Mouse (Mus musculus) midbrain, embryonic 12.5 days (tissue): ENCODE results near the gene Abi3. TPM values are rescaled to one million over a fixed set of nuclear protein-coding genes. Genes with fewer than 3 reads are reported as not detected.

Source experiments
- ATAC-seq: fragments of 200-750 bp; cut with Nextera tagmentation; 2 replicates; pipeline ENCODE4 v1.8.0; 2017; ENCODE audit warnings: low read depth, moderate TSS enrichment, moderate library complexity; ENCODE audit not compliant: low FRiP score
- H3K27ac ChIP-seq: fragments of 300-500 bp; sonication (generic); replicated peaks from 2 replicates; pipeline ENCODE4 v1.5.1; 2016; ENCODE audit warnings: mild to moderate bottlenecking
- H3K27me3 ChIP-seq: fragments of 300-500 bp; sonication (generic); 2 replicates; pipeline ENCODE4 v1.6.1; 2016; ENCODE audit warnings: mild to moderate bottlenecking
- H3K36me3 ChIP-seq: fragments of 300-500 bp; sonication (generic); 2 replicates; pipeline ENCODE4 v1.6.1; 2016
- H3K4me1 ChIP-seq: fragments of 300-500 bp; sonication (generic); 2 replicates; pipeline ENCODE4 v1.6.1; 2016
- H3K4me2 ChIP-seq: fragments of 300-500 bp; sonication (generic); replicated peaks from 2 replicates; pipeline ENCODE4 v1.6.1; 2016; ENCODE audit warnings: mild to moderate bottlenecking, moderate library complexity
- H3K4me3 ChIP-seq: fragments of 300-500 bp; sonication (generic); 2 replicates; pipeline ENCODE4 v1.5.1; 2016; ENCODE audit warnings: mild to moderate bottlenecking
- H3K9ac ChIP-seq: fragments of 300-500 bp; sonication (generic); replicated peaks from 2 replicates; pipeline ENCODE4 v1.6.1; 2016; ENCODE audit warnings: mild to moderate bottlenecking, moderate library complexity
- H3K9me3 ChIP-seq: fragments of 300-500 bp; sonication (generic); 2 replicates; pipeline ENCODE4 v1.6.1; 2016; ENCODE audit warnings: mild to moderate bottlenecking
- WGBS: fragments of 180-500 bp; shearing (Covaris S2); methylation state at CpG from one replicate; pipeline ENCODE4 v1.1.7; 2016; 5-methylcytosine and 5-hydroxymethylcytosine counted together
- polyA plus RNA-seq: library from polyadenylated mRNA; unstranded; fragments of >200 nt; fragmentation: Nextera tagmentation; extraction: Ambion mirVana; gene quantifications from 2 replicates; pipeline ENCODE4 v1.2.1, GENCODE M21; 2016

Gene Abi3
- polyA plus RNA-seq, 1 experiment from 2014 or later: 1.8 TPM

DNA sequence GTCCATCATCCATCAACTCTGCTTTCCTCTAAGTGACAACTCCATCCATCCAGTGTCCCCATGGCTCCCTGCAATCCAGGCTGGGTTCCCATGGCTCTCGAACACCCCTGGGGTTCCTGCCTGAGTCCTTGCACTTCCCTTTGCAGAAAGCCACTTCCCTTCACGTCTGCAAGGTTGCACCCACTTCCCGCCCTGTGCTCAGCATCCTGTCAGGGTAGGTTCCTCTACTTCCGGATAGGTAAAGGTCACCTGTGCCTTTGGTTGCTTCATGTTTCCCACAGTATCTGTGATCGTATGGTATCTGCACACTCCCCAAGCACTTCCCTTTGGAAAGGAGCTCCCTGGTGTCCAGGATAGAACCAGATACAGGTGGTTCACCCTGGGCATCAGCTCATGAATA is 37.3 kb downstream of the Abi3 start:
- Histone ChIP-seq H3K4me2 (no peak overlapping the region), H3K4me1 (peaks cover 6% of the 10 kb centered on the region; the same call in 1 of the 2 replicates), H3K27me3 (no peaks in the 10 kb centered on the region), H3K9ac (no peak overlapping the region), H3K36me3 (no peaks in the 10 kb centered on the region), H3K4me3 (no peak overlapping the region), H3K9me3 (0 out of 2 replicates have a peak, but pooled peaks cover 6% of the 10 kb centered on the region), H3K27ac (no peak overlapping the region)
- 76% methylated on average over 5 of the region's 5 CpGs for WGBS
- ATAC-seq: no peak

DNA sequence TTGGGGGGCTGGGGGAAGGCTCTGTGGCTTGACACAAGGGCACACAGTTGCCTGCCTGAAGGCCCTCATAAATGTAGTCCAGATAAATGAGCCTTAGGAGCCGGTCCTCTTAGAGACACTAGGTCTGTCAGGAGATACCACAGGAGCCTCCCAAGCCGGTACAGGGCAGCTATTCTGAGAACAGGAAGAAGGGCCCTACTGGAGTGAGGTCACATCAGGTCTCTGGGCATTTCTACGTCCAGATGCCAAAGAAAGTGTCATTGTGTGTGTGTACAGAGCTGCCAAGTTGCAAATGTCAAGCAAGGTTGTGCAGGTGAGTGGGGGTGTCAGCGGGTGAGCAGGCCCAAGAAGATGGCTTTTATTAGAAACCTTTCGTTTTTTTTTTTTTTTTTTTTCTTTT is 46.7 kb downstream of the Abi3 start:
- H3K36me3 ChIP-seq: no peaks in the 10 kb centered on the region
- WGBS: 77% methylated on average over 5 of the region's 5 CpGs

GRCm38 (mm10) chr11:95794201-95794600 is 48.1 kb downstream of the Abi3 start:
- Histone ChIP-seq H3K27me3 (peaks cover 29% of the 10 kb centered on the region), H3K9ac (no peak overlapping the region), H3K4me3 (no peak overlapping the region), H3K4me2 (no peak overlapping the region), H3K27ac (no peak overlapping the region), H3K9me3 (no peaks in the 10 kb centered on the region), H3K36me3 (no peaks in the 10 kb centered on the region), H3K4me1 (peaks cover 8% of the 10 kb centered on the region)
- ATAC-seq: no peak
- 71% methylated on average over 5 of the region's 5 CpGs for WGBS

More for the DNA sequence above, 46.7 kb downstream of the Abi3 start:
- H3K9me3 ChIP-seq: no peaks in the 10 kb centered on the region
- no peak for ATAC-seq
- H3K9ac ChIP-seq: no peak overlapping the region
- H3K4me2 ChIP-seq: no peak overlapping the region
- no peak overlapping the region for H3K4me3 ChIP-seq
- no peak overlapping the region for H3K27ac ChIP-seq
- peaks cover 8% of the 10 kb centered on the region for H3K4me1 ChIP-seq
- H3K27me3 ChIP-seq: peaks cover 29% of the 10 kb centered on the region

GRCm38 (mm10) chr11:95792950-95793509 is 49.2 kb downstream of the Abi3 start:
- no peak for ATAC-seq
- Histone ChIP-seq H3K27ac (no peak overlapping the region), H3K4me3 (no peak overlapping the region), H3K27me3 (peaks cover 23% of the 10 kb centered on the region), H3K9ac (no peak overlapping the region), H3K4me2 (no peak overlapping the region), H3K36me3 (no peaks in the 10 kb centered on the region), H3K9me3 (no peaks in the 10 kb centered on the region), H3K4me1 (peaks cover 8% of the 10 kb centered on the region)
- 91% methylated on average over 8 of the region's 8 CpGs for WGBS

GRCm38 (mm10) chr11:95791787-95792186 is 50.5 kb downstream of the Abi3 start:
- ATAC-seq: no peak
- H3K27ac ChIP-seq: no peak overlapping the region
- no peak overlapping the region for H3K4me3 ChIP-seq
- peaks cover 15% of the 10 kb centered on the region for H3K27me3 ChIP-seq
- H3K9me3 ChIP-seq: no peaks in the 10 kb centered on the region
- no peaks in the 10 kb centered on the region for H3K36me3 ChIP-seq
- no peak overlapping the region for H3K4me2 ChIP-seq
- peaks cover 6% of the 10 kb centered on the region for H3K4me1 ChIP-seq
- WGBS: 88% methylated on average over 13 of the region's 13 CpGs
- no peak overlapping the region for H3K9ac ChIP-seq

- no peak overlapping the region for H3K4me2 ChIP-seq
- H3K9ac ChIP-seq: no peak overlapping the region
- H3K4me1 ChIP-seq: no peaks in the 10 kb centered on the region
- no peak for ATAC-seq
- H3K4me3 ChIP-seq: no peak overlapping the region
- H3K36me3 ChIP-seq: no peaks in the 10 kb centered on the region
- no peak overlapping the region for H3K27ac ChIP-seq
- H3K27me3 ChIP-seq: no peaks in the 10 kb centered on the region
- no peaks in the 10 kb centered on the region for H3K9me3 ChIP-seq
- 90% methylated on average over 8 of the region's 8 CpGs for WGBS
Measured at GRCm38 (mm10) chr11:95789451-95789891, 52.8 kb downstream of the Abi3 start.

DNA sequence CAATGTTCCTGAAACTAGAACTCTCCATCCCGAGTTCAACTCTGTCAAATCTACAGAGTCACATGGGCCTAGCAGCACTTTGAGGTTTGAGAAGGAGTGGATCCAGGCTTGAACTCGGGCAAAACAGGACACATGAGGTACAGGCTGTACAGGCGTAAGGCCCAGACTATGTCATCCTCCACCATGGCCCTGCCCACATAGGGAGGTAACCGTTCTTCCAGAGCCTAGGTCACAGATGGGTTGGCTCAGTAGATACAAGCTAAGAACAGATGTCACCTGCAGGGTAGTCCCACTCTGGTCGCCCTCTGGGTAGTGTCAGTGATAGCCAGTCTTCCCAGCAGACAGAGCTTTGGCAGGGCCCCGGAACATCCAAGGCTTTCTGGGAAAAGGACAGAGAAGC is 55.8 kb downstream of the Abi3 start:
- H3K36me3 ChIP-seq: no peaks in the 10 kb centered on the region
- H3K4me3 ChIP-seq: no peak overlapping the region
- no peak overlapping the region for H3K27ac ChIP-seq
- WGBS: 86% methylated on average over 6 of the region's 6 CpGs
- H3K4me1 ChIP-seq: no peaks in the 10 kb centered on the region
- no peak for ATAC-seq
- H3K27me3 ChIP-seq: no peaks in the 10 kb centered on the region
- H3K9me3 ChIP-seq: no peaks in the 10 kb centered on the region
- no peak overlapping the region for H3K9ac ChIP-seq
- no peak overlapping the region for H3K4me2 ChIP-seq

DNA sequence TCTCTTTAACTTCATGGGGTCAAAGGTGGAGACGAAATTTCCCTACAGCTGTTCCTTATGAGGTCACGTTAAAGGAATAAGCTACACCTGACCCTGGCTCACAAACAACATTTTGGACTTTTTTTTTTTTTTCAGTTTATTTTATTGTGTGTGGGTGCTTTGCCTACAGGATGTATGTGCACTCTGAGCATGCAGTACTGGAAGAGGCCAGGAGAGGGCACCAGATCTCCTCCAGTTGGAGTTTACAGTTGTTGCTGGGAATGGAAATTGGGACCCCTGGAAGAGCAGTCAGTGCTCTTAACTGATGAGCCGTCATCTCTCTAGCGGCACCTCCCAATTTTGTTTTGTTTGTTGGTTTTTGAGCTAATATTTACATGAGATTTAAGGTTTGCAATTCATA is 56.6 kb downstream of the Abi3 start:
- Histone ChIP-seq H3K4me2 (no peak overlapping the region), H3K4me1 (no peaks in the 10 kb centered on the region), H3K36me3 (no peaks in the 10 kb centered on the region), H3K4me3 (no peak overlapping the region), H3K9ac (no peak overlapping the region), H3K27me3 (no peaks in the 10 kb centered on the region), H3K27ac (no peak overlapping the region), H3K9me3 (no peaks in the 10 kb centered on the region)
- WGBS: 93% methylated on average over 4 of the region's 4 CpGs
- ATAC-seq: no peak

- Histone ChIP-seq H3K4me3 (no peak overlapping the region), H3K27me3 (no peaks in the 10 kb centered on the region), H3K4me2 (no peak overlapping the region), H3K9me3 (no peaks in the 10 kb centered on the region), H3K9ac (no peak overlapping the region), H3K27ac (no peak overlapping the region), H3K36me3 (no peaks in the 10 kb centered on the region), H3K4me1 (no peaks in the 10 kb centered on the region)
- 79% methylated on average over 9 of the region's 9 CpGs for WGBS
- ATAC-seq: no peak
Measured at GRCm38 (mm10) chr11:95783958-95784357, 58.3 kb downstream of the Abi3 start.

- Histone ChIP-seq H3K4me1 (no peaks in the 10 kb centered on the region), H3K9me3 (no peaks in the 10 kb centered on the region), H3K4me3 (no peak overlapping the region), H3K27ac (no peak overlapping the region), H3K9ac (no peak overlapping the region), H3K4me2 (no peak overlapping the region), H3K36me3 (no peaks in the 10 kb centered on the region), H3K27me3 (no peaks in the 10 kb centered on the region)
- WGBS: 85% methylated on average over 4 of the region's 4 CpGs
- ATAC-seq: no peak
Measured at GRCm38 (mm10) chr11:95783457-95783856, 58.8 kb downstream of the Abi3 start.

DNA sequence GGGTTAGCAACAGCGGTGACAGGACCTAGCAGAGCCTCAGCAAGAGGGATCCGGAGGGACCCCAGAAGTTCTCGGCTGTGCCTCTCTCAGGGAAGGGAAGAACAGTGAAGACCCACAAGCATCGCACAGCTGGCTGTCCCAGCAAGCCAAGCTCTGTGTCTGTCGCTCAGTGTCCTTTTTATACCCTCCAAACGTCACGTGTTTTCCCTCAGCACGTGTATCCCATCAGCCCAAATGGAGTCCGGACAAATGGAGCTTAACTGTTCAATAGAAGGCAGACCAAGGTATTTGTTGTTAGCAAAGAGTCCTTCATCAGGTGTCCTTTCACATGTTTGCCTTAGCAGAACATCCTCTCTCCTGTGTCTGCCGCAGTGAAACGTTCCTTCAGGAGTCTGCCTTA is 60.7 kb downstream of the Abi3 start:
- Histone ChIP-seq H3K27me3 (no peaks in the 10 kb centered on the region), H3K4me3 (no peak overlapping the region), H3K36me3 (no peaks in the 10 kb centered on the region), H3K9ac (no peak overlapping the region), H3K4me2 (no peak overlapping the region), H3K4me1 (no peaks in the 10 kb centered on the region), H3K27ac (no peak overlapping the region), H3K9me3 (no peaks in the 10 kb centered on the region)
- ATAC-seq: no peak
- WGBS: 81% methylated on average over 11 of the region's 11 CpGs

- Histone ChIP-seq H3K9me3 (no peaks in the 10 kb centered on the region), H3K9ac (no peak overlapping the region), H3K4me2 (no peak overlapping the region), H3K4me1 (no peaks in the 10 kb centered on the region), H3K27me3 (no peaks in the 10 kb centered on the region), H3K27ac (no peak overlapping the region), H3K36me3 (no peaks in the 10 kb centered on the region), H3K4me3 (no peak overlapping the region)
- WGBS: 93% methylated on average over 8 of the region's 8 CpGs
- ATAC-seq: no peak
Measured at GRCm38 (mm10) chr11:95780480-95780879, 61.8 kb downstream of the Abi3 start.
